Mouse (Mus musculus) liver (tissue): ENCODE measurements around the gene Paics.
"Not testable (repeated sequence)": the region's sequence is repeated elsewhere in the genome, so short reads cannot be mapped to it uniquely, and the experiment has no call there.

Experiments used
- DNase-seq: peaks from one replicate; pipeline ENCODE4 v3.0.0-alpha.2; 2020; ENCODE audit warnings: mixed read lengths

Gene Paics

DNA sequence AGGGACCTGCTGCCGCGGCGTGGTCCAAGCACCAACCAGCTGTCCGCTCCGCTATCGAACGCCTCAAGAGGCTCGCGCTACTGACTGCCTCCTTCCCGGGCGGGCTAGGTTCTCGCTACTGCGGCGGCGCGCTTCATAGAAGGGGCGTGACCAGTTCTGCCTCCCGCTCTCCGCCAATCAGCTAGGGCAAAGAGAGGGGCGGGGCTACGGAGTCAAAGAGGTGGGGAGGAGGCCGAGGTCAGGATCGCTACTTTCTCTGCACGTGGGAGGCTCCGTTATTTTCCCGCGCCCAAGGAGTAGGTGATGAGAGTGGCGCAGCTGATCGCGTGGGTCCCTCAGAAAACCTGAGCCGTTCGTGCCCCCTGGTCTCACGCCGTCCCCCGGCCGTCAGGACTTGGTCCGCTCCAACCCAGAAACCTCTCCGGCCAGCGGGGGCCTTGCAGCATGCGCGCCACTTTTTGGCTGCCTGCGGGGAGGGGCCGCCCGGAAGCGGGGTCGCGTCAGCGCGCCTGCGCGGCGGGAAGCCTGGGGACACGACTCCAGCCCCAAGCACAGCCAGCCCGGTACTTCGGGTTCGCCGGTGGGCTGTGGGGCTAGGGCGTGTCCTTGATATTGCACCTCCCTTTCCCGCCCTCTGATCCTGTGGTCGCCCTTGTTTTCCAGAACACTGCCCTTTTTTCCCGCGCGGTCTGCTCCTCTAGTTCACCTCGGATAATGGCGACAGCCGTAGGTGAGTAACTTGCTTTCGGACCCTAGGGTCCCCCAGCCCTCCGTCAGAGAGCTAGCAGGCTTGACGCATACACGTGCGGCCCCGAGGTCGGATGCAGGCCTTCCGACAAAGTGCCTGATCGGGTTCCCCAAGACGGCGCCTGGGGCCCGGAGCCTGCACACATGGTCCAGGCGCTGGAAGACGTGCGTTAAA is at the start of gene Paics, which contains the start of gene Ppat:
Gene Paics (plus strand): TSS at position 202 of the 922 bp plus-strand sequence.
Gene Ppat (minus strand): TSS at position 473 of the 922 bp plus-strand sequence.
- DNase-seq, result peak; percentile 99

DNA sequence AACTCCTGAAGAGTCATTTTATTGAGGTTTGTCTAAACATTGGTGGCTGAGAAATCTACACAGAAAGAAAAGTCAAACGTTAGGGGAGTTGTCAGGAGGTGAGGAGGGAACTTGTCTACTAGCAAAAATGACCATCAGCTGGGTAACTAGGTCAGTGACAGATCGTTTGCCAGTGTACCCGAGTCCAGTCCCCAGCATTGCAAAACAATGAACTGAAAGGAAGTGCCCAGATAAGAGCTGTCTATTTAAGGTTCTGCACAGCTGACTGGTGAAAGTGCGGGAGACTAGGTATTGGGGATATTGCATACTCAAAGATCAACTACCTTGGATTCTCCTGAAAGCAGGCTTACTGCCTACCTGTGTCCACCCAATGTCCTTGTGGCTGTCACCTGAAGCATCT is 49.0 kb upstream of the Paics start:
- DNase-seq, result no peak

DNA sequence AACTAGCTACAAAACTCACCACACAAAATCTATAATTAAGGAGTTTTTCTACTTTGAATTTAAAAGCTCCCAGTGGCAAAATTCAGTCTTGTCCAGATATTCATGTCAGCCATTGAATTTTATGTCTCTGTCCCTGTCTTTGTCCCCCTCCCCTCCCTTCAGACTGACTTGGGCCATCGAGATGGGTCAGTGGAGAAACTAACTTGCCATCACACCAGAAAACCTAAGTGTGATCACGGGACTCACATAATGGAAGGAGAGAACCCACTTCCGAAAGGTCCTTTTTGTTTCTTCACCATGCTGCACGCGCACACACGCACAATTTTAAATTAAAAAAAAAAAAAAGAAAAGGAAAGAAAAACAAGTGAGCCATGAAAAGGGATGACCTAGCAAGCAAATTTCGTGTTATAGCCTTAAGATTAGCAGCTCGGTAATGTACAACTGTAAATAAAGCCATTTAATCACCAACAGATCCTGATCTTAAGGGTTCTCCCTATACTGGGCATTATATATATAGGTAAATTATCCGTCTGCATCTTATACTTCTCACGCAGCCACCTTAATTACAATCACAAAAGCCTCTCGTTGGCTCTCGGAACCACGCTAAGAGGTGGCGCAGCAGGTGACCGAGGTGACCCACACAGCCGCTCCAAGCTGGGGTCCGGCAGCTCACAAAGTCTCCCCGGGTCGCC is 46.2 kb upstream of the Paics start:
- no peak for DNase-seq

DNA sequence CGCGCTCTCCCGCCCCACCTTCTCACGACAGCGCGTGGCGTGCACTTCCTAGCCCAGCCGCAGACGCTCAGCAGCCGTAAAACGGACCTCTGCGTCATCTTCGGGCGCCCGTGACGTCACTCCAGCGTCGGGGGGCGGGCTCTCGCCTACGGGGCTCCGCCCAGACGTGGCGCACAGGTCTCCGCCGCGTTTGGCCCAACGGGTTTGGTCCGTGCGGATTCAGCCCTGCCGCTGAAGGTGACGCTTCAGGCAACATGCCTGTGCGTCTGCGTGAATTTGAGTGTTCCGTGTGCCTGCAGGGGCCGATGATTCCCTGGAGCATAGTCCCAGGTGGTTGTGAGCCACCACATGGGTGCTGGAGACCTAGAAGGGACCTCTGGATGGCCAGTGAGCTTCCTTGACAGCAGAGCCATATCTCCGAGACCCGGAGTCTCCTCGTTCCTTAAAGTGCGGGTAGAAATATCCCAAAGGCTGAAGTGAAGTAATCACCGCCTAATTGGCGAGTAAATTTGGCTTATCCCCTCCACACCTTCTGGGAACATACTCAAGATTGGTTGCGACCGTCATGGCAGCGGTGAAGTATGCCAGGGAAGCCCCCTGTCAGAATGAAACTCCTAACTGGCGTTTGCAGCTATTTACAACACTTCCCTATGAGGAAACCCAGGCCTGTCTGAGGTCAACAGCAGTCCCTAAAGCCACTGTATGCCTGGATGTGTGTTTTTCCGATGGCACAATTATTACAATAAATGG is 45.5 kb upstream of the Paics start, which contains the start of gene Aasdh:
Gene Aasdh (minus strand): TSS at position 110 of the 750 bp plus-strand sequence.
- DNase-seq, result peak; percentile 97

DNA sequence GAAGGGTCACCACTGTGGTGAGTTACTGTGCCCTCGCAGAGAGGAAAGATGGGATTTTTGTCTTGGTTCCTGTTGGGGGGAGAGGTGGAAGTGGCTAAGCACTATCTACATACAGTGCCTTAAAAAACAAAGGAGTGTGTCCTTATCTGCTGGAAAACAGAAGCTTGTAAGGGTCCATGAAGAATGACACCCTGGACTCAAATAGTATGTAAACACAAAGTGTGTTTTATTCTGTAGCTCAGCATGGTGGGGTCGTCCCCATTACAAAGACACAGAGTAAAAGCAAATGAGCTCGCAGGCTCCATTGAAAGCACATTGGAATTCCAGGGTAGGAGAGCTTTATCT is 45.0 kb upstream of the Paics start:
- DNase-seq, result no peak

DNA sequence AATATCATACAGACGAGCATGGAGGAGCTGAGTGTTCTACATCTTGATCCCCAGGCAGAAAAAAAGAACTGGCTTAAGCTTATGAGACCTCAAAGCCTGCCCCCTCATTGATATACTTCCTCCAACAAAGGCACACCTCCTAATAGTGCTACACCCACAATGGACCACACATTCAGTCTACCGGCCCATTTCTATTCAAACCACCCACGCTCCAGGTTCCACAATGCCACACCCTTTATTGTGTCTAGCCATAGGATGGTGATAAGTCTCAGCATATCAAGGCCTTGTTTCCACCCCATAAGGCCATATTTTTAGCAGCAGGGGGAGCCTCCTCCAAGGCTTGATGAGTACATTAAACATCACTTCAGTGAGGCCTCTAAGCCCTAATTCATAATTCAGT is 40.3 kb upstream of the Paics start:
- DNase-seq, result no peak

DNA sequence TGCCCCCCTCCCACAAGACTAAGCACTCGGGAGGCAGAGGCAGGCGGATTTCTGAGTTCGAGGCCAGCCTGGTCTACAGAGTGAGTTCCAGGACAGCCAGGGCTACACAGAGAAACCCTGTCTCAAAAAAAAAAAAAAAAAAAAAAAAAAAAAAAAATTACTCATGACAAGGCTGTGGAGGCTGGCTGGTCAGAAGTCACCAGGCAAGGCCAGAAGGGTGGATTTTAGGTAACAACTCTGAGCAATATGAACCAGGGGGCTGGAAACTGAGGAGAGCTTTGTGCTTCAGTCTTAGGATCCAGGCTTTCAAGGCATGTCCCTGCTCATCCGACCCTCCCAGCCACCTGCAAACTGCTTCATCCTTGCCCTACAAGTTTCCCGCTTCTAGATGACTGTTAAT is 38.6 kb upstream of the Paics start:
- DNase-seq, result not testable (repeated sequence)

DNA sequence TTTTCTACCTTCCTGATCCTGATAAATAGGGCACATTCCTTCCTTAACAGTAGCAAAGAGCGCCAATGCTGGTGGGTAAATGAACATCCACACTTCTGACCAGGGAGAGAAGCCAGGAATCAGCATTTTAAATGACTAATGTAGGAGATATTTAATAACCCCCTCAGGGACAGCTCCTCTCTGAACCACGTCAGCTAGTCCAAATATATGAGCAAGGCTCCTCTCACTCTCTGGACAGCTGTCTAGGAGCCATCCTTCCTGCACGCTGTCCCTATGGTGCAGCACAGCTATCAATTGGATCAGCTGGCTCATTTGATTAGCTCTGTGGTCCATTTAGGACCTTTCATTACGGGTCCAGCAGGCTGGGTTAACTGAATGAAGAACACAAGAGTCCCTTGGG is 28.3 kb upstream of the Paics start:
- DNase-seq, result no peak

DNA sequence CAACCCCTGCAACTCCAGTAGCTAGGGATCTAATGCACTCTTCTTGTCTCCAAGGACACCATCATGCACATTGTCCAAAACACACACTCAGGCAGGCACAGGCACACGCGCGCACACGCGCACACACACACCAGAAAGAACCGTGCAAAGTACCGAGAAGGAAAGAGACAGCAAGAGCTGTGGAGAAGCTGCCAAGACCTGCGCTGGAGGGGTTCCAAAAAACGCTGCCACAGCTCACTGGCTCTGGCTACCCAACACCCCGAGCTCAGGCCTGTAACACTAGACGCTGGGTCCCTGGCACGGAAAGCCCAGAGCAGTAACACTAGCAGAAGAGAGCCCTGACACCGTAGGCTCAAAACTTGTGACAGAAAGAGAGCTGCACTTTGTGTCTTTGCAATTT is 27.7 kb upstream of the Paics start:
- no peak for DNase-seq

DNA sequence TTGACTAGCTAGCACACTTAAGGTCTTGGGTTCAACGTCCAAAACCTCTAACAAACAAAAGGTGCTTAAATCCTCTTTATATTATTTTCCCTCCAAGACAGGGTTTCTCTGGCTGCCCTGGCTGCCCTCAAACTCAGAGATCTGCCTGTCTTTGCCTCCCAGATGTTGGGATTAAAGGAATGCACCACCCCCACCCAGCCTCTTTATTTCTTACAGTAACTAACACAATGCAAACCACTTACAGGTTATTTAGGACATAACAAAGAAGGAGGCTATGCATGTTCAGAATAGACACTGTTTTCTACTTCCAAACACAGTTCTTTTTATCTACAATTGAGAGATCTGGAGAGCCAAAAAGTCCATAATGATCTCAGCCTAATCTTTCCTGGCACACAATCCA is 26.8 kb upstream of the Paics start:
- no peak for DNase-seq

DNA sequence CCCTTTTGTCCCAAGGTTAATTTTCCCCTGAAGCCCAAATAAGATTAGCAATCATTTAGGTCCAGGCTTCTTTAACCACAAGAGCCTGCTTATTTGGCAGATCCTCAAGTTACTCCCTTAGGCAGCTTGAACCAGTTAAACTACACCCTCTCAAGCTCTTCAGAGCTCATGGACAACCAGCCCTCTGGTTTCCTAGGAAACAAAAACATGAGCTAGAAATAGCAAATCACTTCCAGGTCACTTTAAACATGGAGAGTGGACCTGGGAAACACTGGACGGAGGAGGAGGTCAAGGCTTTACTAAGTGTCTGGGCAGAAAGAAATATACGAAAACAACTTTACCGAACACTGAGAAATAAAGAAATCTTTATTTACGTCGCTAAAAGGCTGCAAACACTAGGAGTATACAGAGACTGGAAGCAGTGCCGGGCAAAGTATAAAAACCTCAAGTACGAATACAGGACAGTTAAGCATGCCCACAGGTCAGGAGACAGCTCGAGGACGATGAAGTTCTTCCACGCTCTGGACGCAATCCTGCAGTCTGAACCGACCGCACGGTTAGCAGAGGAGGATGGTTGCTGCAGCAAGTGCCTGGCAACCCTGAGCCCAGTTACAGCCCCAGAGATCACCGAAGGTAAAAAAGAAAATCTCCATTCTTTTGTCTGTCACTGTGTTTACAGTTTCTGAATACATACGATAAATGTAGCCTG is 22.8 kb upstream of the Paics start:
- DNase-seq, result no peak

DNA sequence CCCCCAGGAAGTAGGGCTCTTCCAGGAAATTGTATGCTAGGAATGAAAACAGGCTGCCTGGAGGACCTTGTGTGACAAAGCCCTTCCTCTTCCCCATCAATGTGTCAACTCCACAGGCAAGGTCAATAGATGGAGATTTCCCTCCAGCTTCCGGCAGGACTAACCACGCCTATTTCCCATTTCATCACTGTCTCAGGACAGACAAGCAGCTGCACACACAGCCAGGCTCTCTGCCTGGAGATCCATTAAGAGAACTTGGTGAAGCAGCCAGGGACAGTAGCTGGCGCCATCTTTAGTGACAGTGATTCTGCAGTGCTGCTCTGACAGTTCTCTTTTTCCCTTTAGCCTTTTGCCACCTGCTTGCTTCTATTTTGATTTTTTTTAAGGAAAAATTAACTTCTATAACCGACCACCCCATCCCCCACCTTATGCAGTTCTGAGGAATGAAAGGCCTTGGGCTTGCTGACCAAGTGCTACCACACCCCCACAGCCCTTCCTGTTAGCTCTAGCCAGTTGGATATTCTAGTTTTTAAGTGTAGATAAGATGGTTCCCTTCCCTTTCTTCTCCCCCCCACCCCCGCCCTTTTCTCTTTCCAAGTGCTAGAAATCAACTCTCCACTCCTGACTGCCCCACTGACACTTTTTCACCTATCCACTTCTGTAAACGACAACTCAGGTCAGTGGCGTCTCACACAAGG is 21.8 kb upstream of the Paics start:
- peak; percentile 24 for DNase-seq

DNA sequence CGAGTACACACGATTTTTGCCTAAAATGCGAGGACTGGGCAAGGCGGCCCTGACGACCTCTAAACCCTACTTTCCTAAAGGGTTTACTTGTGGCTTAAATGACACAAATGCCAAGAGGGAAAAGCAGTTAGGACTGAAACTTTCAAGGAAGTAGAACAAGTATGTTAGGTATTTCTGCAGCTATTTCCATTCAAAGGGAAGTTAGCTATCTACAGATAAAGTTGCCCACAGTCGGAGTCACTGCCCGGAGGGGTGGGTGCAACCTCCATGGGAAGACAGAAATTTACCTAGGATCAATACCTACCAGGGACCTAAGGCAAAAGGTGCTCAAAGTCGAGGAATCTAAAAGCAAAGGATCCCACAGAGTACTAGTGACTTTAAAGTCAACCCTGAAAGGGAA is 11.4 kb upstream of the Paics start:
- DNase-seq, result no peak

DNA sequence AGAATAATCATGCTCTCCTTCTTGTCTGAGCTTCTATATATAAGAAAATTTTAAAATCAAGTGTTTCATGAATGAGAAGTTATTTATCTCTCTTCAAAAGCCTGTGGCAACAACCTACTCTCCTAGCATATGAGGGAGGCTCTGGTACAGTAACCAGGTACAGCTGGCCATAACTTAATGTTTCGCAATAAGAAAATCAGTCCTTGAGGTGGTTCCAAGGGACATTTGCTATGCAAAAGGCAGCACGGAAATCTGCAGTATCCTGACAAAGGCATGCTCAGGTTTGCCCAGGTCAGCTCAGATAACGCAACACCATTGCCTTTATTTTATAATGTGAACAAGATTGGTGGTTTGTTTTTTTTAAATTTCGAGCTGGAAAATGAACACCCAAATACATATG is 9.1 kb upstream of the Paics start:
- no peak for DNase-seq

DNA sequence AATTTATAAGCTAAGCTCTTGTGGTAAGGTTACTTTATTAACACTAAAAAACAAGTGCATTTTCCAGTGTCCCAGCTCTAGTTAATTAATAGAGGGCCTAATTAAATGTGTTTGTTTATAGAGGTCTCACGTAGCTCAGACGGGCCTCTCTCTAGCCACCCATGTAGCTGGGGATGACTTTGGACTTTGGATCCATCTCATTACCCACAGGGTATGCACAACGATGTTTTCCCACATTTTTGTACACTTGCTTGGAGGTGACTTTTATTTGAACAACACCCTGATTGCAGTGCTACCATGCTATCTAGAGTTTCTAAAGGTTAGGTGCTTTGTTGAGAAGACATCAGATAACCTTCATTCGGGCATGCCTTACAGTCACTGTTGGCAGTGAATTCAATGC is 8.6 kb upstream of the Paics start:
- DNase-seq, result no peak

DNA sequence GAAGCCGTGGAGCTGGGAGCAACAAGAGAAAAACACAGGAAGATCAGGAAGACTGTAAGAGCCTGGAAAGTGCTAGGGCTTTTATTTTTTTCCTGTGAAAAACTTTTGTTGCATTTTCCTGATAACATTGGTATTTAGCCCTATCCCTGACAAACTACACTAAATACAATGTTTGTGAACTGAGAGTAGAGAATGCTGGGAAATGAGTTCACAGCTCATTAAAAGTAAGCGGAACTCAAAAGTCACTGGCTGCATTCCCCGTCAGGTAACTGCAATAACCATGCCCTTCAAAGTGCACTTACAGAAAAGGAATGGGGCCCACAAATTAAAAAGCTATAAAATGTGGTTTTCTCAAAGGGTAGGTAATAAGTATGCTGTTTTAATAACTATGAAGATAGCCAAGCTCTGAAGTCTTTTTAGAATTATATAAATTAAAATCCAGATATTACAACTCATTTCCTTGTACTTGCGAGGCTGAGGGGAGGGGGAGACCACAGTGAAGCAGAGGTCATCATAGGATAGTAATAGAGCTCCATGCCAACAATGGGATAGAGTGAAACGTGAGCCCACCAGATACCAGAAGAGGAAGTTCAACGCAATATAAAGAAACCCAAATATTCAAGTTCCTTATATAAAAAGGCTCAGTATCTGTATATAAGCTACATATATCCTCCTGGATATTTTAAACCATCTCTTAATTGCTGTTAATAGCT is 6.0 kb upstream of the Paics start:
- no peak for DNase-seq

DNA sequence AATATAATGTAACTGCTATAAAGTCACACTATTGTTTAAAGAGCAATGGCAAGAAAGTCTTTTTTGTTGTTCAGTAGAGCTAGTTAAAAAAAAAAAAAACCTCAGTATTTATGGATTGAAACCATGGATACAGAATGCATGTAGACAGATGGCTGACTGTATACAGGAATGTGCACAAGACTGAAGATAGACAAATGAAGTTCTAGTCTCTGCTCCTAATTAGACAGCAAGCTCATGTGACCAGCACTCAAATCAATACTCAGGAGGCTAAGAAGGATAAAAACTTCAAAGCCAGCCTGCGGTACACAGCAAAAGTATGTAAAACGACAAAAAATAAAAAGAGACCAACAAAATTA is 5.5 kb upstream of the Paics start:
- DNase-seq, result no peak

DNA sequence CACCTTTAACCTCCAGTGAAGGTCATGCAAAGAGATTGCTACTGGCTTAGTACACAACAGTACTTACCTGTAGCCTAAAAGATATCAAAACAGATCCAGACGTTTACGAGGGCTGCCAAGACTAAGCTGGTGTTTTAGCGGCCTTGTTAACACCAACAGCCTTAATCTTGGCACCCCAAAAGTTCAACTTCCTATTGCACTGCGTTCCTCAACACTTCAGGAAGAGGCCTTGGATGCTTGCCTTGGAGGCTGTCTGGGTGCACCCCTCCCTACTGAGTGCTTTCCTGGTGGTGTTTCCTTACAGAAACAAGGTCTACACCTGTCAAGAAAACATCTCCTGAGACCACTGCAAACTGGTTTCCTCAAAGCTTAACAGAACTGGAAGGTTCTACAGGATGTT is 4.0 kb upstream of the Paics start:
- DNase-seq, result no peak

DNA sequence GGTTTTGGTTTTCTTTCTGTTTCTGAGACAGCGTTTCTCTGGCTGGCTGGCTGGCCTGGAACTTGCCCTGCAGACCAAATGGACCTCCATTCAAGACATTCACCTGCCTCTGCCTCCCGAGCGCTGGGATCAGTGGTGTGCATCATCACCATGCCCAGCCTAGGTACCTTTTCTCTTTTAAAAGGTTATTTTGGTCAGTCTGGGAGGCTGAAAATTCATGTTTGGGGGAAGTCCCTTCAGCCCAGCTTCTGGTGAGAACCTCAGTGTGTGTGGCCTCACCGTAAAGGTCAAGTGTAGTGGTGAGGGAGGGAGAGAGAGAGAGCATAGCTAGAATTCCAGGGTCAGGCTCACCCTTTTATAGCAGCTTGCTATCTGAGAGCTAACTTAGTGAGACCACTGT is 3.3 kb upstream of the Paics start:
- no peak for DNase-seq

DNA sequence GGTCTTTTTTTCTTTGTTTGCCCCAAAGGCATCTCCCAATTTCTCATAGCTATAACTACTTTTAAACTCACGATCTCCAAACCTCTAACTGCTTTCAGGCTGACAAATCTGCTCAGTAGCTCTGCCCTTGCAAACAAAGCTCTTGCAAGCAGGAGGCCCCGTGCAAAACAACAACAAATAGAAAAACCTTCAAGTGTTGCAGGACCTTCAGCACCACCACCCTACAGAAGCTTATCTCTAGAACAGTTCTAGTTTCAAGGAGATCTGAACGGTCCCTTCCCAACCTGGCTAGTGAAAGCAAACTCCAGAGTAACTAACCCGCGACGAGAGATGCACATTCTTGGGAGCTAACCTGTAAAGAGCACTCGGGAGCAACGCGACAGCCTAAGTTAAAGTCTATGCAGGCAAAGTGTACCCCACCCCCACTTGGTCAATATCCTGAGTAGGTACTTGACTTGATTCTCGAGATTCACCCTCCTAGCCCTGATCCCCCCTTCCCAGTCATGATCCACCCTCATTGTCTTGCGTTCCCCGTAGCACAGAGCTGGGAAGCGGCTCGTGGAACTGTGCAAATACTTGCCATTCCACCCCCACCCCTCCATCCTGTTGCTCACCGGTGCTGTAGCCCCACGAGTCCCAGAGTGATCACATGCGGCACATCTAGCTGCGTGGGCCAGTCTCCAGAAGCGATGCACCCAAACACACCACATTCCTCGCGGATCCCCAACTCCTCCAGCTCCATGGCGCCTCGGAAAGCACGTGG is 583 bp upstream of the Paics start:
- no peak for DNase-seq
